Mouse (Mus musculus): ENCODE data around the gene Nr5a1.

Nr5a1 gene

DNA sequence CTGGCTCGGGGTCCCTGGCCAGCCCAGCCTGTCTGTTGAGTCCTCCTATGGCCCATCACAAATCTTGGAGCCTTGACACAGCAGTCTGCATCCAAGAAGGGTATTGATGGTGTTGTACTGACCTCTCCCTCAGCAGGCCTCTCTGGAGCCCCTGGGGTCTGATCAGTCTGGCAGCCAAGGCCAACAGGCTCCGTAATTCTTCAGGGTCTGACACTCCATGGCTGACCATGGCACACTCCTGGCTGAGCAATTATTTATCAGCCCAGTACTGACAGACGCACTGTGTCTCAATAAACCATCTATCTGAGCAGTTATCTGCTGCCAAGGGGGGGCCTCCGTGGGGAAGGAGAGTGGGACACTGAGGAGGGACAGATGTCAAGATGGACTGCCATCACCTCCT lies 9.3 kb downstream of the Nr5a1 start:
- no peak for DNase-seq (ENCODE audit: low read depth in 1 of 2, low spot score in 2 of 2)

GRCm38 (mm10) chr2:38704336-38704735 lies 10.0 kb downstream of the Nr5a1 start:
- no peak for DNase-seq (ENCODE audit: low read depth in 1 of 2, low spot score in 2 of 2)

GRCm38 (mm10) chr2:38700177-38700576 lies 14.2 kb downstream of the Nr5a1 start:
- no peak for DNase-seq (ENCODE audit: low read depth in 1 of 2, low spot score in 2 of 2)

DNA sequence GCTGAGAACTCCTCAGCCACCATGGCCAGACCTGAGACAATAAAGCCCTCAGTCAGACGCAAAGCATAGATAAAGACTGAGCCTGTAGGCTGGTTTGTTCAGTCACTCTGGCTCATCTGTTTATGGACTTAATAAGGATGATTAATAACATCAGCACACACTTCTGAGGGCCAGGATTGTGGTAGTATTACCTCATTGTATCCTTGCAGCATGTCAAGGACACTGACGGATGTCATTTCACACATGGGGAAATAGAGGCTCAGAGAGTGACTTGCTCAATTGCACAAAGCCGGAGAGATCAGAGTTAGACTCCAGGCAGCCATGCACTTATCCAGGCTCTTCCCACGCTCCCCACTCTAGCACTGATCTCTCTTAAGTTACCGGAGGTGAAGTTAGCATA lies 15.7 kb downstream of the Nr5a1 start:
- no peak for DNase-seq (ENCODE audit: low read depth in 1 of 2, low spot score in 2 of 2)

DNA sequence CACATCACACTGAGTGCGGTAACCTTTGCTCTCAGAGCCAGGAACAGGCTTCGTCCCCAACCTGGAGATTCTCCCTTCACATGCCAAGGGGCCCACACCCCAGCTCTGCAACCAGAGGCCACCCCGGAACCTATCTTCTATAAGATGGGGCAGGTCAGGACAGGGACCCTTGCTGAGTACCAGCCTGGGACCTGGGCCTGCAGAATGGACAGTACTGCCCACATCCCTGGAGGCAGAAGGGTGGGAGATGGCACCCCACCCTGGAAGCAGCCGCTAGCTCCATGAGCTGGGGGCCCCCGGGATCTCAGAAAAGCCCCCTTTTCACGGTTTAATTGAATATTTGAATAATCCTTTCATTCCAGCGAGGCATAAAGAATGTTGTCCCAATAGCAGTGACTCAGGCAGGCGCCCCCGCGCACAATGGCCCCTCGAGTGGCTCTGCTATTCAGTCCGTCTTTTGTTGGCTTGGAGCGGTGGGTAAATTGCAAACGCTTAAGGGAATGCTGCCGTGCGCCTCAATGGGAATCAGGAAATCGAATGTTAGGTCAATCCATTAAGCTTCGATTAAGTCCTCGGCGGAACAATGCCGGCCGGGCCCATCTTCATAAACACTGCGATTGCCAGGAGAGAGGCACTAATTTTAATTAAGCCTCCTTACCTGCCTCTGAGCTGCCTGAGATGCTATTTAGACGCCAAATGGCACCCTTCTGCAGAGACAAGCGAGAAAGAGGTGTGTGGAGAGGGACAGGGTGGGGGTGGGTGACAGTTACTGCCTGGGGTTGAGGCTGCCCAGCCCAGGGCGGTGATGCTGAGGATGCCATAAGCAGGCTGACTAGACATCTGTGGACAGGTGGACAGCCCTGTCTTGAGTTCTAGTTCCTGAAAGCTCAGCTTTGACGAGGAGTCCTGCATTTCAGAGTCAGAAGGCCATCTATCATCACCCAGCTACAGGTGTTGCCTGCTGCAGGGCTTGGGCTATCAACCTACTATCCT lies 16.9 kb downstream of the Nr5a1 start:
- DNase-seq (ENCODE audit: low read depth in 1 of 2, low spot score in 2 of 2) = no peak

GRCm38 (mm10) chr2:38695770-38696169 lies 18.6 kb downstream of the Nr5a1 start:
- DNase-seq (ENCODE audit: low read depth in 1 of 2, low spot score in 2 of 2) = no peak

DNA sequence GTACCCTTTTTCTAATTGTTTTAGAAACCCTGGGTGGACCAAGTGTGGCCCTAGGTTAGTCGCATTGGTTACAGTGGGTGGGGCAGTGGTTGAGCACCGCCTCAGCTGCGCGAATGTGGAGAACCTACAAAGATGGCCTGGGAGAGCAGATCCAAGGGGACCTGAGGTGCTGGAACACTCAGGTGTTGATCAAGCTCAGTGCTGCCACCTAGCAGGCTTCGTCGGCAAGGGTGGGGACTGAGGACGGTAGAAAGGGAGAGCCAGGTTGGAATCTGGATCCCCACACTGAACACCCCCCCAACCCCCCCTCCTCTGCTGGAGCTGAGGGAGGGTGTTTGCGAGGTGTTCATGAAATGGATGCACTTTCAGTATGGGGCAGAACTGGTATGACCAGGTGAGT lies 22.8 kb downstream of the Nr5a1 start:
- no peak for DNase-seq (ENCODE audit: low read depth in 1 of 2, low spot score in 2 of 2)

- DNase-seq (ENCODE audit: low read depth in 1 of 2, low spot score in 2 of 2) = no peak
Measured at GRCm38 (mm10) chr2:38689881-38690280, 24.5 kb downstream of the Nr5a1 start.

GRCm38 (mm10) chr2:38688791-38689520 lies 25.4 kb downstream of the Nr5a1 start:
- DNase-seq (ENCODE audit: low read depth in 1 of 2, low spot score in 2 of 2) = no peak

- no peak for DNase-seq (ENCODE audit: low read depth in 1 of 2, low spot score in 2 of 2)
Measured at GRCm38 (mm10) chr2:38685746-38686145, 28.6 kb downstream of the Nr5a1 start.

DNA sequence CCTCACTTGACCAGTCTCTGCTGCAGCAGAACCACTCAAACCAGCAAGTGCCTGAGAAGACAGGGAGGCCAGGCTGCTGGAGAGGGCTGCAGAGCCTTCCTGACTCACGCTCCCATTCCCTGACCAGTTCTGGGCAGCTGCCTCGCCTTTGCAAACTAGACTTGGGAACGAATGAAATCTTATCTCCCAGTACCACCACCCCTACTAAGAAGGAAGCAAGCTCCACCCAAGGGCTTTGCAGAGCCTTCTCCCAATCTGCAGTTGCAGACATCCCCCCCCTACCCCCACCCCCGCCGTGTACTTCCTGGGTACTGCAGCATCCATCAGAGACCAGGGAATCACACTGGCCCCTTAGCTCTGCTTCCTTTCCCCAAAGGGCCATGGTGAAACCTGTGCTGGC lies 31.3 kb downstream of the Nr5a1 start:
- no peak for DNase-seq (ENCODE audit: low read depth in 1 of 2, low spot score in 2 of 2)

- no peak for DNase-seq (ENCODE audit: low read depth in 1 of 2, low spot score in 2 of 2)
Measured at GRCm38 (mm10) chr2:38682209-38682608, 32.1 kb downstream of the Nr5a1 start.

DNA sequence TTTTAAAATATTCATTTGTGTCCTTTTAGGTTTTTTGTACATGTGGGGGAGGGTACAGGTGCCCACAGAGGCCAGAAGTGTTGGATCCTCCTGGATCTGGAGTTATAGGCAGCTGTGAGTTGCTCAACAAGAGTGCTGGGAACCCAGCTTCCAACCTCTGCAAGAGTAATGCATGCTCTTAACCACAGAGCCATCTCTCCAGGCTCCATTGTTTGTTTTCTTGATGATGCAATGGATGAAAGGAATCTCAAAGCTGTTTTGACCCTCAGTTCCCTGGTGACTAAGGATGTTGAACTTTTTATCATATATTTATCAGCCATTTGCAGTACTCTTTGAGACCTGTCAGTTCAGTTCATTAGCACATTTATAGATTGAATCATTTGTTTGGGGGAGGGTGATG lies 35.4 kb downstream of the Nr5a1 start:
- DNase-seq (ENCODE audit: low read depth in 1 of 2, low spot score in 2 of 2) = no peak

GRCm38 (mm10) chr2:38675366-38675969 lies 38.9 kb downstream of the Nr5a1 start:
- no peak for DNase-seq (ENCODE audit: low read depth in 1 of 2, low spot score in 2 of 2)

DNA sequence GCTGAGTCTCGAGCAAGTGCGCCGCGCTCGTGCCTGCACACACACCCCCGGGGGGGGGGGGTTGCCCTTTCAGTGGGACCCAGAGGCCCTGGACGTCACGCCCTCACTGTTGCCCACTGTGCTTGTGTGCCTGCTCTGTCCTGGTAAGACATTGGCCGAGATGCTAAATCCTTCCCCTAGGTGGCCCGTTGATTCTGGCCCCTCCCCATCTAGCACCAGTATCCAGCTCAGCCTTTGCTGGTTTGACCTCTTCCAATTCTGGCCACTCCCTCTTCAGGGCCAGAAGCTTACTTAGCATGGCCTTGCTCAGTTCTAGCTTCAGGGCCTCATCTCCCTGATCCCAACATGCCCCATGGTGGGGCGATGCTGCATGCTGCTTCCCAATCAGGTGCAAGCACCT lies 41.8 kb downstream of the Nr5a1 start:
- DNase-seq (ENCODE audit: low read depth in 1 of 2, low spot score in 2 of 2) = no peak

- no peak for DNase-seq (ENCODE audit: low read depth in 1 of 2, low spot score in 2 of 2)
Measured at GRCm38 (mm10) chr2:38668802-38669580, 45.4 kb downstream of the Nr5a1 start.

GRCm38 (mm10) chr2:38661398-38661797 lies 52.9 kb downstream of the Nr5a1 start:
- DNase-seq (ENCODE audit: low read depth in 1 of 2, low spot score in 2 of 2) = no peak

GRCm38 (mm10) chr2:38658338-38658836 lies 56.0 kb downstream of the Nr5a1 start:
- no peak for DNase-seq (ENCODE audit: low read depth in 1 of 2, low spot score in 2 of 2)

- no peak for DNase-seq (ENCODE audit: low read depth in 1 of 2, low spot score in 2 of 2)
Measured at GRCm38 (mm10) chr2:38653694-38654093, 60.6 kb downstream of the Nr5a1 start.

GRCm38 (mm10) chr2:38653293-38653619 lies 61.1 kb downstream of the Nr5a1 start:
- no peak for DNase-seq (ENCODE audit: low read depth in 1 of 2, low spot score in 2 of 2)

Measured in monocyte, adult 2 months (primary cell).